Mouse (Mus musculus): ENCODE measurements around the gene Rbm4b. TPM values are rescaled to one million over a fixed set of nuclear protein-coding genes. Genes with fewer than 3 reads are reported as not detected.
A peak's percentile ranks its signal among the peaks of the same experiment; 100 is the strongest.

Gene Rbm4b
- polyA plus RNA-seq, 1 experiment from 2014 or later: 17.0 TPM

GRCm38 (mm10) chr19:4712781-4713526 lies 43.3 kb upstream of the Rbm4b start:
- peak overlapping the region; percentile 81 for H3K4me2 ChIP-seq (replicated peaks; ENCODE audit: low read depth)
- ATAC-seq: no peak
- no peaks in the 10 kb centered on the region for H3K9me3 ChIP-seq (ENCODE audit: control insufficient read depth)
- peak overlapping the region; percentile 46; the same call in 1 of the 2 replicates for H3K4me3 ChIP-seq (ENCODE audit: low read depth, low read length)
- TF ChIP-seq CTCF (IDR thresholded peaks at IDR 0.05; ENCODE audit: low read depth): no peak
- no peak overlapping the region for H3K9ac ChIP-seq (ENCODE audit: low read depth, low read length)
- no peaks in the 10 kb centered on the region for H3K36me3 ChIP-seq (ENCODE audit: control insufficient read depth, insufficient read depth)
- no peak overlapping the region for H3K27ac ChIP-seq (ENCODE audit: low read depth, low read length)
- no peaks in the 10 kb centered on the region for H3K4me1 ChIP-seq (replicated peaks; ENCODE audit: control insufficient read depth, insufficient read depth, low read length)
- H3K27me3 ChIP-seq (replicated peaks; ENCODE audit: control insufficient read depth, insufficient read depth, low read length): peaks cover 46% of the 10 kb centered on the region
- WGBS: 55% methylated on average over 13 of the region's 13 CpGs

- no peak overlapping the region for H3K27ac ChIP-seq (ENCODE audit: low read depth, low read length)
- TF ChIP-seq CTCF (IDR thresholded peaks at IDR 0.05; ENCODE audit: low read depth): no peak
- H3K9me3 ChIP-seq (ENCODE audit: control insufficient read depth): no peaks in the 10 kb centered on the region
- no peaks in the 10 kb centered on the region for H3K4me1 ChIP-seq (replicated peaks; ENCODE audit: control insufficient read depth, insufficient read depth, low read length)
- no peak overlapping the region for H3K9ac ChIP-seq (ENCODE audit: low read depth, low read length)
- no peak overlapping the region for H3K4me2 ChIP-seq (replicated peaks; ENCODE audit: low read depth)
- H3K27me3 ChIP-seq (replicated peaks; ENCODE audit: control insufficient read depth, insufficient read depth, low read length): peaks cover 46% of the 10 kb centered on the region
- WGBS: 79% methylated on average over 3 of the region's 3 CpGs
- no peaks in the 10 kb centered on the region for H3K36me3 ChIP-seq (ENCODE audit: control insufficient read depth, insufficient read depth)
- H3K4me3 ChIP-seq (ENCODE audit: low read depth, low read length): no peak overlapping the region
- no peak for ATAC-seq
These were observed 42.4 kb upstream of the Rbm4b start for GRCm38 (mm10) chr19:4713886-4714285.

GRCm38 (mm10) chr19:4716756-4717155 lies 39.5 kb upstream of the Rbm4b start:
- WGBS: 95% methylated on average over 14 of the region's 14 CpGs
- ATAC-seq: no peak
- no peak overlapping the region for H3K4me2 ChIP-seq (replicated peaks; ENCODE audit: low read depth)
- peaks cover 28% of the 10 kb centered on the region for H3K27me3 ChIP-seq (replicated peaks; ENCODE audit: control insufficient read depth, insufficient read depth, low read length)
- H3K27ac ChIP-seq (ENCODE audit: low read depth, low read length): no peak overlapping the region
- TF ChIP-seq CTCF (IDR thresholded peaks at IDR 0.05; ENCODE audit: low read depth): no peak
- H3K9ac ChIP-seq (ENCODE audit: low read depth, low read length): no peak overlapping the region
- H3K4me3 ChIP-seq (ENCODE audit: low read depth, low read length): no peak overlapping the region
- no peaks in the 10 kb centered on the region for H3K9me3 ChIP-seq (ENCODE audit: control insufficient read depth)
- no peaks in the 10 kb centered on the region for H3K4me1 ChIP-seq (replicated peaks; ENCODE audit: control insufficient read depth, insufficient read depth, low read length)
- H3K36me3 ChIP-seq (ENCODE audit: control insufficient read depth, insufficient read depth): no peaks in the 10 kb centered on the region

- no peak for TF ChIP-seq CTCF (IDR thresholded peaks at IDR 0.05; ENCODE audit: low read depth)
- Histone ChIP-seq H3K4me3 (ENCODE audit: low read depth, low read length) (no peak overlapping the region), H3K9ac (ENCODE audit: low read depth, low read length) (no peak overlapping the region), H3K9me3 (ENCODE audit: control insufficient read depth) (no peaks in the 10 kb centered on the region), H3K27me3 (replicated peaks; ENCODE audit: control insufficient read depth, insufficient read depth, low read length) (peaks cover 23% of the 10 kb centered on the region), H3K4me2 (replicated peaks; ENCODE audit: low read depth) (no peak overlapping the region), H3K4me1 (replicated peaks; ENCODE audit: control insufficient read depth, insufficient read depth, low read length) (no peaks in the 10 kb centered on the region), H3K36me3 (ENCODE audit: control insufficient read depth, insufficient read depth) (no peaks in the 10 kb centered on the region), H3K27ac (ENCODE audit: low read depth, low read length) (no peak overlapping the region)
- WGBS: 70% methylated on average over 2 of the region's 2 CpGs
- no peak for ATAC-seq
These were observed 39.0 kb upstream of the Rbm4b start for GRCm38 (mm10) chr19:4717281-4717680.

GRCm38 (mm10) chr19:4718716-4719115 lies 37.6 kb upstream of the Rbm4b start:
- no peak for ATAC-seq
- Histone ChIP-seq H3K36me3 (ENCODE audit: control insufficient read depth, insufficient read depth) (no peaks in the 10 kb centered on the region), H3K9me3 (ENCODE audit: control insufficient read depth) (no peaks in the 10 kb centered on the region), H3K27me3 (replicated peaks; ENCODE audit: control insufficient read depth, insufficient read depth, low read length) (peaks cover 9% of the 10 kb centered on the region), H3K4me1 (replicated peaks; ENCODE audit: control insufficient read depth, insufficient read depth, low read length) (no peaks in the 10 kb centered on the region), H3K4me2 (replicated peaks; ENCODE audit: low read depth) (no peak overlapping the region), H3K4me3 (ENCODE audit: low read depth, low read length) (no peak overlapping the region), H3K9ac (ENCODE audit: low read depth, low read length) (no peak overlapping the region), H3K27ac (ENCODE audit: low read depth, low read length) (no peak overlapping the region)
- no peak for TF ChIP-seq CTCF (IDR thresholded peaks at IDR 0.05; ENCODE audit: low read depth)
- WGBS: 27% methylated on average over 12 of the region's 12 CpGs

- Histone ChIP-seq H3K4me3 (ENCODE audit: low read depth, low read length) (no peak overlapping the region), H3K36me3 (ENCODE audit: control insufficient read depth, insufficient read depth) (no peaks in the 10 kb centered on the region), H3K9me3 (ENCODE audit: control insufficient read depth) (no peaks in the 10 kb centered on the region), H3K9ac (ENCODE audit: low read depth, low read length) (no peak overlapping the region), H3K4me1 (replicated peaks; ENCODE audit: control insufficient read depth, insufficient read depth, low read length) (no peaks in the 10 kb centered on the region), H3K27me3 (replicated peaks; ENCODE audit: control insufficient read depth, insufficient read depth, low read length) (peaks cover 6% of the 10 kb centered on the region; the same call in 1 of the 2 replicates), H3K27ac (ENCODE audit: low read depth, low read length) (no peak overlapping the region), H3K4me2 (replicated peaks; ENCODE audit: low read depth) (0 out of 2 replicates have a peak overlapping the region, but pooled peaks have one; percentile 3)
- TF ChIP-seq CTCF (IDR thresholded peaks at IDR 0.05; ENCODE audit: low read depth): no peak
- ATAC-seq: 0 out of 2 replicates have a peak, but pooled peaks have one; percentile 12
- 20% methylated on average over 5 of the region's 5 CpGs for WGBS
These were observed 36.9 kb upstream of the Rbm4b start for GRCm38 (mm10) chr19:4719351-4719764.

Measured in intestine, postnatal 0 days (tissue).